ENCODE assay signal across 13 mouse cellular contexts in genomic region chr16:78322140-78322539, GRCm38 (mm10). TPM values are rescaled to one million over a fixed set of nuclear protein-coding genes. Genes with fewer than 3 reads are reported as not detected.
A peak's percentile ranks its signal among the peaks of the same experiment; 100 is the strongest.
DNase-seq lines count a peak whose midpoint lies in the region; ATAC-seq and TF ChIP-seq lines count a peak whose summit lies in the region.
"Had no signal": no experiment of that assay in that cellular context is flagged by ENCODE, and none has a peak within 500 bp of the region (broad histone marks: within the 10 kb centered on the region; RNA-seq: fewer than 3 reads in every experiment).

No protein-coding gene starts in this region.

- no peak overlapping the region for H3K9ac ChIP-seq in heart, postnatal 0 days (replicated peaks; ENCODE audit: low read depth, low read length)
- no peak overlapping the region for H3K9ac ChIP-seq in forebrain, embryonic 14.5 days (ENCODE audit: low read length)
- no peak overlapping the region for H3K9ac ChIP-seq in midbrain, embryonic 11.5 days (ENCODE audit: low read length)
- H3K9ac ChIP-seq: kidney, embryonic 15.5 days; limb, embryonic 12.5 days had no signal

- WGBS in heart, postnatal 0 days, result 23% methylated on average over 7 of the region's 7 CpGs
- WGBS in forebrain, embryonic 14.5 days, result 9% methylated on average over 7 of the region's 7 CpGs
- WGBS in midbrain, embryonic 11.5 days, result 8% methylated on average over 7 of the region's 7 CpGs

- H3K27ac ChIP-seq in heart, postnatal 0 days (ENCODE audit: low read depth), result no peak overlapping the region
- no peak overlapping the region for H3K27ac ChIP-seq in forebrain, embryonic 14.5 days (ENCODE audit: low read depth, low read length)
- H3K27ac ChIP-seq in midbrain, embryonic 11.5 days (ENCODE audit: low read depth, low read length), result 0 out of 2 replicates have a peak overlapping the region, but pooled peaks have one; percentile 7
- H3K27ac ChIP-seq: kidney, embryonic 15.5 days; limb, embryonic 12.5 days had no signal

- TF ChIP-seq EP300 in heart, postnatal 0 days (IDR thresholded peaks at IDR 0.05; ENCODE audit: low read depth), result no peak

- peak overlapping the region; percentile 8; the same call in 1 of the 2 replicates for H3K4me2 ChIP-seq in heart, postnatal 0 days (ENCODE audit: low read depth, low read length)
- 0 out of 2 replicates have a peak overlapping the region, but pooled peaks have one; percentile 17 for H3K4me2 ChIP-seq in forebrain, embryonic 14.5 days (ENCODE audit: low read length)
- H3K4me2 ChIP-seq in midbrain, embryonic 11.5 days, result peak overlapping the region; percentile 17; the same call in 1 of the 2 replicates
- H3K4me2 ChIP-seq: kidney, embryonic 15.5 days; limb, embryonic 12.5 days had no signal

- no peak for TF ChIP-seq CTCF in heart, postnatal 0 days (IDR thresholded peaks at IDR 0.05; ENCODE audit: low read depth)
- TF ChIP-seq CTCF in brain, embryonic 14.5 days (IDR thresholded peaks at IDR 0.05; ENCODE audit: borderline replicate concordance, extremely low read depth, insufficient read depth, insufficient read length), result no peak

- H3K27me3 ChIP-seq in heart, postnatal 0 days (ENCODE audit: control insufficient read depth, insufficient read depth, low read length), result no peaks in the 10 kb centered on the region
- no peaks in the 10 kb centered on the region for H3K27me3 ChIP-seq in forebrain, embryonic 14.5 days (replicated peaks; ENCODE audit: control insufficient read depth, insufficient read depth, low read length)
- no peaks in the 10 kb centered on the region for H3K27me3 ChIP-seq in midbrain, embryonic 11.5 days (ENCODE audit: control insufficient read depth, insufficient read depth, low read length)
- H3K27me3 ChIP-seq: kidney, embryonic 15.5 days; limb, embryonic 12.5 days had no signal

- 0 out of 2 replicates have a peak, but pooled peaks cover 3% of the 10 kb centered on the region for H3K36me3 ChIP-seq in heart, postnatal 0 days (replicated peaks; ENCODE audit: control insufficient read depth, insufficient read depth, low read length)
- H3K36me3 ChIP-seq in forebrain, embryonic 14.5 days (ENCODE audit: control insufficient read depth, insufficient read depth, low read length), result peaks cover 22% of the 10 kb centered on the region
- no peaks in the 10 kb centered on the region for H3K36me3 ChIP-seq in midbrain, embryonic 11.5 days (ENCODE audit: control insufficient read depth, insufficient read depth, low read length)

- DNase-seq in heart, postnatal 0 days (ENCODE audit: low spot score), result no peak
- DNase-seq in heart, postnatal 10 days, result no peak
- peak; percentile 64 for DNase-seq in brain, embryonic 14.5 days (ENCODE audit: low read depth)
- DNase-seq in forebrain, embryonic 14.5 days (ENCODE audit: low spot score), result peak; percentile 59
- DNase-seq in midbrain, embryonic 11.5 days (ENCODE audit: low spot score, missing footprints), result no peak
- DNase-seq in thymus, postnatal 36 days, result no peak
- DNase-seq in layer of hippocampus, postnatal 36 days, result no peak
- DNase-seq: cerebellum, postnatal 10 days; right cerebral cortex, postnatal 14 days had no signal

- H3K4me3 ChIP-seq in heart, postnatal 0 days (ENCODE audit: low read depth, low read length), result no peak overlapping the region
- H3K4me3 ChIP-seq in forebrain, embryonic 14.5 days (ENCODE audit: low read depth, low read length), result no peak overlapping the region
- no peak overlapping the region for H3K4me3 ChIP-seq in midbrain, embryonic 11.5 days (ENCODE audit: low read depth, low read length)
- H3K4me3 ChIP-seq: kidney, embryonic 15.5 days; limb, embryonic 12.5 days had no signal

- no peak for ATAC-seq in heart, postnatal 0 days (ENCODE audit: insufficient read depth, low read depth)
- peak; percentile 43; the same call in 1 of the 2 replicates for ATAC-seq in forebrain, embryonic 14.5 days
- ATAC-seq in midbrain, embryonic 11.5 days (ENCODE audit: low FRiP score), result peak; percentile 36; the same call in 1 of the 2 replicates
- ATAC-seq in monocyte, adult 5-6 weeks (replicated peaks; ENCODE audit: insufficient number of reproducible peaks, low FRiP score, low TSS enrichment, poor library complexity, severe bottlenecking), result no peak
- ATAC-seq: lung, postnatal 0 days had no signal

- no peaks in the 10 kb centered on the region for H3K9me3 ChIP-seq in heart, postnatal 0 days (replicated peaks; ENCODE audit: control insufficient read depth, low read length)
- H3K9me3 ChIP-seq in forebrain, embryonic 14.5 days (replicated peaks; ENCODE audit: control insufficient read depth, low read length), result no peaks in the 10 kb centered on the region
- H3K9me3 ChIP-seq in midbrain, embryonic 11.5 days (ENCODE audit: control insufficient read depth, low read length), result no peaks in the 10 kb centered on the region
- H3K9me3 ChIP-seq: kidney, embryonic 15.5 days; limb, embryonic 12.5 days had no signal

- no peak for TF ChIP-seq POLR2A in brain, embryonic 14.5 days (IDR thresholded peaks at IDR 0.05; ENCODE audit: borderline replicate concordance, extremely low read depth, insufficient read depth, insufficient read length, poor library complexity, severe bottlenecking)

- peaks cover 17% of the 10 kb centered on the region; the same call in 1 of the 2 replicates for H3K4me1 ChIP-seq in heart, postnatal 0 days (ENCODE audit: control insufficient read depth, insufficient read depth)
- peaks cover 21% of the 10 kb centered on the region for H3K4me1 ChIP-seq in forebrain, embryonic 14.5 days (ENCODE audit: control insufficient read depth, insufficient read depth, low read length)
- peaks cover 21% of the 10 kb centered on the region for H3K4me1 ChIP-seq in midbrain, embryonic 11.5 days (ENCODE audit: control insufficient read depth, insufficient read depth, low read length)

- intact Hi-C loops in heart, postnatal 10 days (cut with DNase I), result no loop called here

RNA-seq across cellular contexts. Expression of gene Cxadr, which starts 20.9 kb away (rescaled TPM):
- 37.1 and 79.9 TPM in 2 replicates for total RNA-seq in heart, postnatal 0 days (2014; rRNA removed; ENCODE audit: low replicate concordance)
- 22.6 and 23.3 TPM in 2 replicates for polyA plus RNA-seq in heart, postnatal 0 days (2015; fragmentation: Nextera tagmentation; extraction: Ambion mirVana)
- 10 to 100 TPM; 41.4 to 48.1 TPM for total RNA-seq in heart, postnatal 10 days (2021)
- 82.6 and 124 TPM in 2 replicates for polyA plus RNA-seq in brain, embryonic 14.5 days (2012; rRNA removed)
- polyA plus RNA-seq in forebrain, embryonic 14.5 days (2014; fragmentation: Nextera tagmentation; extraction: Ambion mirVana), result 105 and 122 TPM in 2 replicates
- polyA plus RNA-seq in midbrain, embryonic 11.5 days (2014; fragmentation: Nextera tagmentation; extraction: Ambion mirVana), result 69.0 and 76.4 TPM in 2 replicates
- total RNA-seq in monocyte, adult 5-6 weeks (2017), result under 0.01 to 0.85 TPM (median 0.19 TPM) in 3 replicates
- 10 to 100 TPM; 15.8 to 16.8 TPM for total RNA-seq in layer of hippocampus, postnatal 36 days (2021)

RNA-seq across cellular contexts. Expression of gene Btg3, which starts 54.9 kb away (rescaled TPM):
- 7.5 and 8.4 TPM in 2 replicates for total RNA-seq in heart, postnatal 0 days (2014; rRNA removed; ENCODE audit: low replicate concordance)
- polyA plus RNA-seq in heart, postnatal 0 days (2015; fragmentation: Nextera tagmentation; extraction: Ambion mirVana), result 45.9 and 61.4 TPM in 2 replicates
- 10 to 100 TPM; 16.1 to 18.9 TPM for total RNA-seq in heart, postnatal 10 days (2021)
- polyA plus RNA-seq in brain, embryonic 14.5 days (2012; rRNA removed), result 8.2 and 8.4 TPM in 2 replicates
- 22.5 and 23.9 TPM in 2 replicates for polyA plus RNA-seq in forebrain, embryonic 14.5 days (2014; fragmentation: Nextera tagmentation; extraction: Ambion mirVana)
- polyA plus RNA-seq in midbrain, embryonic 11.5 days (2014; fragmentation: Nextera tagmentation; extraction: Ambion mirVana), result 50.4 and 51.3 TPM in 2 replicates
- total RNA-seq in monocyte, adult 5-6 weeks (2017), result 20.5 to 34.7 TPM (median 31.2 TPM) in 3 replicates
- 10 to 100 TPM; 14.6 to 14.9 TPM for total RNA-seq in layer of hippocampus, postnatal 36 days (2021)

Comparison
In these comparisons a context has a peak if more than half of its experiments do, and no peak if none do; other contexts are left out.
1. ATAC-seq: peak in forebrain, embryonic 14.5 days (single experiment) and midbrain, embryonic 11.5 days (single experiment); none in heart, postnatal 0 days (single experiment) and monocyte, adult 5-6 weeks (single experiment).
2. DNase-seq: peak in brain, embryonic 14.5 days (single experiment) and forebrain, embryonic 14.5 days (single experiment); none in heart, postnatal 0 days (single experiment), heart, postnatal 10 days (0 of 2), midbrain, embryonic 11.5 days (single experiment), thymus, postnatal 36 days (0 of 2) and layer of hippocampus, postnatal 36 days (0 of 2).
3. Peak in every context shown above with its lines, with median percentiles within 50 percentile points of each other: H3K4me2 ChIP-seq.